Mouse (Mus musculus): ENCODE data around the gene Vamp4.

Vamp4 gene

GRCm38 (mm10) chr1:162646083-162646686 is 75.9 kb downstream of the Vamp4 start:
- no peak for DNase-seq (ENCODE audit: low spot score in 2 of 2)

GRCm38 (mm10) chr1:162648416-162648815 is 78.1 kb downstream of the Vamp4 start:
- no peak for DNase-seq (ENCODE audit: low spot score in 2 of 2)

Data from frontal cortex, postnatal 25 days (tissue).